Mouse (Mus musculus) forebrain, embryonic 10.5 days (tissue): Measurements from ENCODE around the gene Zp3. TPM values are rescaled to one million over a fixed set of nuclear protein-coding genes. Genes with fewer than 3 reads are reported as not detected.

Experiments
- DNase-seq: peaks from one replicate; pipeline ENCODE4 v3.0.0-alpha.2; 2017; ENCODE audit warnings: low spot score; ENCODE audit errors: extremely low spot score
- H3K27ac ChIP-seq: fragments of 300-500 bp; sonication (generic); 2 replicates; pipeline ENCODE4 v1.5.1; 2016; ENCODE audit warnings: mild to moderate bottlenecking
- H3K27me3 ChIP-seq: fragments of 300-500 bp; sonication (generic); 2 replicates; pipeline ENCODE4 v1.6.1; 2016; ENCODE audit warnings: mild to moderate bottlenecking; ENCODE audit not compliant: poor library complexity, severe bottlenecking
- H3K36me3 ChIP-seq: fragments of 300-500 bp; sonication (generic); replicated peaks from 2 replicates; pipeline ENCODE4 v1.6.1; 2016; ENCODE audit warnings: mild to moderate bottlenecking, moderate library complexity
- H3K4me1 ChIP-seq: fragments of 300-500 bp; sonication (generic); 2 replicates; pipeline ENCODE4 v1.6.1; 2016
- H3K4me3 ChIP-seq: fragments of 300-500 bp; sonication (generic); 2 replicates; pipeline ENCODE4 v1.5.1; 2016; ENCODE audit warnings: mild to moderate bottlenecking, moderate library complexity
- H3K9me3 ChIP-seq: fragments of 300-500 bp; sonication (generic); 2 replicates; pipeline ENCODE4 v1.6.1; 2016; ENCODE audit warnings: mild to moderate bottlenecking, moderate library complexity
- WGBS: fragments of 180-500 bp; shearing (Covaris S2); methylation state at CpG from one replicate; pipeline ENCODE4 v1.1.7; 2016; 5-methylcytosine and 5-hydroxymethylcytosine counted together
- polyA plus RNA-seq: library from polyadenylated mRNA; unstranded; fragments of >200 nt; fragmentation: Nextera tagmentation; extraction: Ambion mirVana; gene quantifications from 2 replicates; pipeline ENCODE4 v1.2.1, GENCODE M21; 2016

The Zp3 gene
- polyA plus RNA-seq, 1 experiment from 2014 or later: 0.12 TPM

DNA sequence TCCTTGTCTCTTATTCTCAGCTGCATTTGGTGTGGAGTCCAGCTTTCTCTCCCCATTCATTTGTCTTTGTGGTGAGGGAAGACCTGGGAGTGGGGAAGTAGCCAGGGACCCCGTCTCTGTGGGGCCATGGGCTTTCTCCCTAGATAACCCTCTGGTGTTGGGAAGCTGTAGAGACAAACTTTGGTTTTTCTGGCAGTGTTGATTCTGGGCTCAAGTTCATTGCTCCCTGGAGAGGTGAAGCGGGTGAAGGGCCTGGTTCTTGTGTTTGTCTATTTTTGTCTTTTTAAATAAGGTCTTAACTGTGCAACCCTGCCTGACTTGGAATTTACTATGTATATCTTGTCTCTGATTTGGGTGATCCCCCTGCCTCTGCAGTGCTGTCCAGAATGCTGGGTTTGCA is 38.8 kb downstream of the Zp3 start:
- WGBS: 90% methylated on average over 2 of the region's 2 CpGs

GRCm38 (mm10) chr5:136019907-136020306 is 40.0 kb downstream of the Zp3 start:
- Histone ChIP-seq H3K27me3 (no peaks in the 10 kb centered on the region), H3K27ac (no peak overlapping the region), H3K36me3 (peaks cover 44% of the 10 kb centered on the region), H3K4me3 (no peak overlapping the region), H3K9me3 (no peaks in the 10 kb centered on the region), H3K4me1 (0 out of 2 replicates have a peak, but pooled peaks cover 2% of the 10 kb centered on the region)
- DNase-seq: no peak
- 52% methylated on average over 1 of the region's 1 CpGs for WGBS

More for the DNA sequence above, 38.8 kb downstream of the Zp3 start:
- Histone ChIP-seq H3K4me3 (no peak overlapping the region), H3K9me3 (no peaks in the 10 kb centered on the region), H3K27me3 (no peaks in the 10 kb centered on the region), H3K36me3 (peaks cover 52% of the 10 kb centered on the region), H3K27ac (no peak overlapping the region), H3K4me1 (0 out of 2 replicates have a peak, but pooled peaks cover 2% of the 10 kb centered on the region)
- DNase-seq: no peak

GRCm38 (mm10) chr5:136025712-136026111 is 45.8 kb downstream of the Zp3 start:
- peaks cover 67% of the 10 kb centered on the region for H3K36me3 ChIP-seq
- WGBS: 82% methylated on average over 3 of the region's 3 CpGs

DNA sequence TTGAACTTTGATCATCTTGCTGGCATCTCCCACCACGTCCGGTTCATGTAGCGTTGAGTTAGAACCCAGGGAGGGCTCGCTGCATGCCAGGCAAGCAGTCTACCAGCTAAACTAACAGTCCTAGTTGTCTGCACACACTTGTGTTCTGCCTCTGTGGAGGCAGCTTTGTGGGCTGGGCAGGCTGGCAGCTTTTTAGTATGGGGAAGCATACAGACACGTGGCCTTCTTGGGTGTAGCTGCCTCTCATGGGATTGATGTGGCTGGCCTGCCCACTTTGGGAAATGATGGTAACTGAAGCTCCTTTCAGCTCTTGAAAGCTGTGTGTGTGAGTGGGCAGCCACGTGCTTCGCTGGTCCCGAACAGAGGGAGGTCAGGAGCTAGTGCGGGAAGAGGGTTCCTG is 47.0 kb downstream of the Zp3 start:
- Histone ChIP-seq H3K4me1 (0 out of 2 replicates have a peak, but pooled peaks cover 3% of the 10 kb centered on the region), H3K27me3 (no peaks in the 10 kb centered on the region), H3K9me3 (no peaks in the 10 kb centered on the region), H3K4me3 (no peak overlapping the region), H3K36me3 (peaks cover 70% of the 10 kb centered on the region), H3K27ac (no peak overlapping the region)
- WGBS: 87% methylated on average over 9 of the region's 9 CpGs
- no peak for DNase-seq

More at GRCm38 (mm10) chr5:136025712-136026111, 45.8 kb downstream of the Zp3 start:
- no peak overlapping the region for H3K27ac ChIP-seq
- no peak for DNase-seq
- no peaks in the 10 kb centered on the region for H3K9me3 ChIP-seq
- H3K4me1 ChIP-seq: 0 out of 2 replicates have a peak, but pooled peaks cover 3% of the 10 kb centered on the region
- H3K4me3 ChIP-seq: no peak overlapping the region
- no peaks in the 10 kb centered on the region for H3K27me3 ChIP-seq

DNA sequence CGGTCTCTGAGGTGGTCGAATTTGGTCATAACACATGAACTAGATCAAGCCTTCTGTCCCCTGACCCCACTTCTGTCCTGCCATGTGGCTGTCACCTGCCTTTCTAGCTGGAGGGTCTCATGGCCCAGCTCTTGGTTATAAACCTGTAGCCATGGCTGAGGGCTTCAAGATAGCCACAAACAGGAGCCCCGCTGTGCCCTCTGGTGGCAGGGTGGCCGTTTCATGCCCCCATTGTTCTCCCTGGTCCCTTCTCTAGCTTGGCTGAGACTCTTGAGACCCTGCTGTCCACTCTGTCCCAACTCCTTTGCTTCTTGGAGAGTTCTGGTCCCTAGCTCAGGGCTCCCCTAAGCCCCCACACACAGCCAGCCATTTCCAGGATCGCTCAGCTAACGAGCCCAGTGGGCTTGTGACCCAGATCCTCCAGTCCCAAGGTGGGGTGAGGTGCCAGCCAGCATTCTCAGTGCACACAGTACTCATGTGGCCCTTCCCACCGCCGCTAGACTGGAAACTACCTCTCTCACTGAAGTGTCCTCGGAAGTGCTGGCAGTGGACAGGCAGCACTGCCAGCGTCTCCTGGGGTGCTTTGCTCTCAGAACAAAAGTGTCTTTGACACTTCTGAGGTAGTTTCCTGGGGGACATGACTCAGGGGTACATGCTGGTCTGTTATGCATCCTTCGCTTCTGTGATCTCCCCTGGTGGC is 47.9 kb downstream of the Zp3 start:
- Histone ChIP-seq H3K9me3 (no peaks in the 10 kb centered on the region), H3K4me3 (no peak overlapping the region), H3K36me3 (peaks cover 74% of the 10 kb centered on the region), H3K27ac (peak overlapping the region; percentile 33; the same call in 1 of the 2 replicates), H3K4me1 (0 out of 2 replicates have a peak, but pooled peaks cover 3% of the 10 kb centered on the region), H3K27me3 (no peaks in the 10 kb centered on the region)
- no peak for DNase-seq
- 85% methylated on average over 11 of the region's 11 CpGs for WGBS

- H3K36me3 ChIP-seq: peaks cover 32% of the 10 kb centered on the region
- H3K4me3 ChIP-seq: no peak overlapping the region
- no peaks in the 10 kb centered on the region for H3K9me3 ChIP-seq
- H3K27me3 ChIP-seq: no peaks in the 10 kb centered on the region
- no peak overlapping the region for H3K27ac ChIP-seq
- no peak for DNase-seq
- peaks cover 3% of the 10 kb centered on the region for H3K4me1 ChIP-seq
- WGBS: 90% methylated on average over 4 of the region's 4 CpGs
These were observed 55.0 kb downstream of the Zp3 start for GRCm38 (mm10) chr5:136034868-136035267.

GRCm38 (mm10) chr5:136035285-136035684 is 55.4 kb downstream of the Zp3 start:
- DNase-seq: no peak
- no peaks in the 10 kb centered on the region for H3K9me3 ChIP-seq
- peaks cover 28% of the 10 kb centered on the region for H3K36me3 ChIP-seq
- H3K27me3 ChIP-seq: no peaks in the 10 kb centered on the region
- H3K4me1 ChIP-seq: peaks cover 7% of the 10 kb centered on the region
- H3K4me3 ChIP-seq: no peak overlapping the region
- 98% methylated on average over 1 of the region's 1 CpGs for WGBS
- H3K27ac ChIP-seq: no peak overlapping the region

- Histone ChIP-seq H3K27me3 (no peaks in the 10 kb centered on the region), H3K4me3 (no peak overlapping the region), H3K36me3 (peaks cover 14% of the 10 kb centered on the region), H3K4me1 (peaks cover 15% of the 10 kb centered on the region), H3K27ac (no peak overlapping the region), H3K9me3 (no peaks in the 10 kb centered on the region)
- DNase-seq: no peak
- 75% methylated on average over 1 of the region's 1 CpGs for WGBS
These were observed 56.8 kb downstream of the Zp3 start for GRCm38 (mm10) chr5:136036667-136037066.

Other genes starting within 250 kb of the Zp3 start
- 54.5 and 61.6 TPM in 2 replicates for gene Tmem120a, start 235.7 kb upstream of the Zp3 start, polyA plus RNA-seq
- 0.25 TPM in 1 of 2 replicates, not detected in the other for gene Styxl1, start 201.7 kb upstream of the Zp3 start, polyA plus RNA-seq
- 573 and 579 TPM in 2 replicates for gene Mdh2, start 201.6 kb upstream of the Zp3 start, polyA plus RNA-seq
- gene Srrm3, start 173.2 kb upstream of the Zp3 start, polyA plus RNA-seq: 2.9 and 4.2 TPM in 2 replicates
- 7.2 and 7.6 TPM in 2 replicates for gene Hspb1, start 92.2 kb upstream of the Zp3 start, polyA plus RNA-seq
- 264 and 283 TPM in 2 replicates for gene Ywhag, start 45.5 kb upstream of the Zp3 start, polyA plus RNA-seq
- gene Ssc4d, start 5.6 kb upstream of the Zp3 start, polyA plus RNA-seq: 1.7 and 1.9 TPM in 2 replicates
- 33.9 and 41.1 TPM in 2 replicates for gene Dtx2, start 14.7 kb downstream of the Zp3 start, polyA plus RNA-seq
- 0.09 TPM in 1 of 2 replicates, not detected in the other for gene Upk3b, start 58.4 kb downstream of the Zp3 start, polyA plus RNA-seq
- gene Upk3bl, start 74.4 kb downstream of the Zp3 start, polyA plus RNA-seq: 1.5 and 1.7 TPM in 2 replicates
- gene Rasa4, start 103.8 kb downstream of the Zp3 start, polyA plus RNA-seq: 3.8 and 5.1 TPM in 2 replicates
- gene Polr2j, start 136.5 kb downstream of the Zp3 start, polyA plus RNA-seq: 299 and 302 TPM in 2 replicates
- 64.3 and 64.8 TPM in 2 replicates for gene Lrwd1, start 156.0 kb downstream of the Zp3 start, polyA plus RNA-seq
- gene Alkbh4, start 156.0 kb downstream of the Zp3 start, polyA plus RNA-seq: 24.4 and 25.6 TPM in 2 replicates
- gene Orai2, start 190.6 kb downstream of the Zp3 start, polyA plus RNA-seq: 7.4 and 7.5 TPM in 2 replicates
- gene Prkrip1, start 218.9 kb downstream of the Zp3 start, polyA plus RNA-seq: 62.3 and 69.2 TPM in 2 replicates